Mouse (Mus musculus) myocyte (in vitro differentiated cells): ENCODE results near the gene Tex52. TPM values are rescaled to one million over a fixed set of nuclear protein-coding genes. Genes with fewer than 3 reads are reported as not detected.

ENCODE experiments used
- H3K27me3 ChIP-seq: one replicate; pipeline ENCODE4 v1.6.1; 2011; ENCODE audit not compliant: control insufficient read depth, insufficient read depth, insufficient read length
- H3K36me3 ChIP-seq: one replicate; pipeline ENCODE4 v1.6.1; 2011; ENCODE audit not compliant: control insufficient read depth, insufficient read depth
- H3K4me2 ChIP-seq: one replicate; pipeline ENCODE4 v1.6.1; 2011; ENCODE audit warnings: low read depth, control low read depth
- H3K4me3 ChIP-seq: one replicate; pipeline ENCODE4 v1.5.1; 2011; ENCODE audit warnings: mild to moderate bottlenecking, control low read depth, moderate library complexity
- H3K79me2 ChIP-seq: one replicate; pipeline ENCODE4 v1.6.1; 2011; ENCODE audit not compliant: control insufficient read depth, insufficient read depth
- H3ac ChIP-seq: one replicate; pipeline ENCODE4 v1.6.1; 2011; ENCODE audit not compliant: control insufficient read depth, insufficient read length
- CEBPB ChIP-seq: IDR thresholded peaks from 2 replicates; pipeline ENCODE4 v1.6.1; 2011; ENCODE audit warnings: mild to moderate bottlenecking, moderate library complexity; ENCODE audit not compliant: poor library complexity, insufficient read depth, severe bottlenecking
- E2F4 ChIP-seq: IDR thresholded peaks from one replicate; pipeline ENCODE4 v1.6.1; 2011; ENCODE audit warnings: mild to moderate bottlenecking, control low read depth, moderate library complexity; ENCODE audit not compliant: insufficient read depth
- MAX ChIP-seq: IDR thresholded peaks from one replicate; pipeline ENCODE4 v1.6.1; 2011; ENCODE audit warnings: low read depth, mild to moderate bottlenecking, control low read depth
- MYOD1 ChIP-seq, 3 experiments: IDR thresholded peaks; one replicate each; pipeline ENCODE4 v1.6.1; 2011; ENCODE audit warnings: control low read depth in 2 of 3, low read depth in 2 of 3, mild to moderate bottlenecking in 2 of 3, moderate library complexity in 1 of 3; ENCODE audit not compliant: insufficient read length in 2 of 3, control insufficient read depth in 1 of 3
- MYOG ChIP-seq, 3 experiments: IDR thresholded peaks; one replicate each; pipeline ENCODE4 v1.6.1; 2011; ENCODE audit warnings: control low read depth in 2 of 3, low read depth in 2 of 3, mild to moderate bottlenecking in 2 of 3; ENCODE audit not compliant: insufficient read length in 2 of 3, control insufficient read depth in 1 of 3, insufficient read depth in 1 of 3
- POLR2A ChIP-seq: IDR thresholded peaks from one replicate; pipeline ENCODE4 v1.6.1; 2011; ENCODE audit warnings: low read depth, mild to moderate bottlenecking, control low read depth, moderate library complexity; ENCODE audit not compliant: insufficient read length
- POLR2AphosphoS2 ChIP-seq: IDR thresholded peaks from one replicate; pipeline ENCODE4 v1.6.1; 2011; ENCODE audit warnings: low read depth, control low read depth; ENCODE audit not compliant: insufficient read length
- REST ChIP-seq: IDR thresholded peaks from one replicate; pipeline ENCODE4 v1.6.1; 2011; ENCODE audit warnings: mild to moderate bottlenecking, control low read depth, moderate library complexity; ENCODE audit not compliant: insufficient read depth, insufficient read length
- SRF ChIP-seq: IDR thresholded peaks from one replicate; pipeline ENCODE4 v1.6.1; 2011; ENCODE audit warnings: low read depth; ENCODE audit not compliant: control insufficient read depth, insufficient read length
- TCF12 ChIP-seq: IDR thresholded peaks from one replicate; pipeline ENCODE4 v1.6.1; 2011; ENCODE audit warnings: mild to moderate bottlenecking, control low read depth; ENCODE audit not compliant: poor library complexity, insufficient read depth, severe bottlenecking
- TCF3 ChIP-seq: IDR thresholded peaks from one replicate; pipeline ENCODE4 v1.6.1; 2011; ENCODE audit warnings: low read depth, control low read depth; ENCODE audit not compliant: insufficient read length
- USF1 ChIP-seq: IDR thresholded peaks from one replicate; pipeline ENCODE4 v1.6.1; 2011; ENCODE audit warnings: low read depth, mild to moderate bottlenecking, control low read depth, moderate library complexity
- polyA plus RNA-seq: library from polyadenylated mRNA; unstranded; fragments of >200 nt; fragmentation: generic; extraction: Trizol; gene quantifications from one replicate; pipeline ENCODE4 v1.2.1, GENCODE M21; 2012; ENCODE audit warnings: missing spikeins

Gene Tex52
- polyA plus RNA-seq, 1 experiment: 0.13 TPM

DNA sequence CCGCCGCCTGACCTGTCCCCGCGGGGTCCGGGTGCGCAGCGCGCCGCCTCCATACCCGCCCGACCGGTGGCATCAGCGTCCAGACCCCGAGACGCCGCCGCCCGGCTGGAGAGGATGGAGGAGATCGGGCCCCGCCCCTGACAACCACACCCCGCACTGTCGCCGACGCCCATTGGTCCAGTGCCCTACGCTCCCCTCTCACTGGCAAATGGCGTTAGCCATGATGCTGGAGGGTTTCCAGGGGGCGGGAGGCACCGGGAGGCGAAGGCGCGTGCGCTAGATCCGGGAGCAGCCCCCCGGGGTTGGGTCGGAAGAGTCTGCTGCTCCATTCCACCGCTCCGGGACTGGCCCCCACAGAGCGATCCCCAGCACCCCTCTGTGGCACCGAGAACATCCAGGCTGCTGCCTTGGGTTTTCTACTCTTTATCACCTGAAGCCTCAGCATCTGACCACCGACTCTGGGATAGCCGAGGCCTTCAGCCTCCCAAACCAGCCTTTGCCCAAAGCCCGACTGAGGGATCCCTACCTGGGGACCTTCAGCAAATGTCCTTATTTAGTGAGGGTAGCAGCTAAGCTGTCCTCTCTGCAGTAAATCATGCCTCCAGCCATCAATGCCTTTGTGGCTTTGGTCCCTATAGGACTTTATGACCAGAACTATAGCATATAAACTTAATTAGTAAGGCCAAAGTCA, 19.4 kb upstream of the Tex52 start, which contains the start of gene Tulp3:
Gene Tulp3, minus strand, starts transcription at position 126 of the 691 bp plus-strand sequence.
- Histone ChIP-seq H3K4me2 (peak within 1 kb of the TSS; percentile 89), H3ac (peak within 1 kb of the TSS; percentile 42), H3K27me3 (no peaks in the 10 kb centered on the region), H3K4me3 (peak within 1 kb of the TSS; percentile 74), H3K79me2 (peaks cover 52% of the 10 kb centered on the region), H3K36me3 (peaks cover 3% of the 10 kb centered on the region)
- TF ChIP-seq MYOG (IDR thresholded peaks at IDR 0.05; ENCODE audit: control insufficient read depth in 1 of 3, insufficient read depth in 1 of 3, insufficient read length in 2 of 3, low read depth in 2 of 3): no peak
- TF ChIP-seq USF1: no peak
- TF ChIP-seq POLR2A: peak; percentile 86
- no peak for TF ChIP-seq CEBPB
- no peak for TF ChIP-seq MAX
- no peak for TF ChIP-seq E2F4
- no peak for TF ChIP-seq TCF12
- no peak for TF ChIP-seq MYOD1 (IDR thresholded peaks at IDR 0.05; ENCODE audit: control insufficient read depth in 1 of 3, insufficient read length in 2 of 3, low read depth in 2 of 3)
- no peak for TF ChIP-seq SRF
- TF ChIP-seq POLR2AphosphoS2: peak; percentile 93
- no peak for TF ChIP-seq REST

DNA sequence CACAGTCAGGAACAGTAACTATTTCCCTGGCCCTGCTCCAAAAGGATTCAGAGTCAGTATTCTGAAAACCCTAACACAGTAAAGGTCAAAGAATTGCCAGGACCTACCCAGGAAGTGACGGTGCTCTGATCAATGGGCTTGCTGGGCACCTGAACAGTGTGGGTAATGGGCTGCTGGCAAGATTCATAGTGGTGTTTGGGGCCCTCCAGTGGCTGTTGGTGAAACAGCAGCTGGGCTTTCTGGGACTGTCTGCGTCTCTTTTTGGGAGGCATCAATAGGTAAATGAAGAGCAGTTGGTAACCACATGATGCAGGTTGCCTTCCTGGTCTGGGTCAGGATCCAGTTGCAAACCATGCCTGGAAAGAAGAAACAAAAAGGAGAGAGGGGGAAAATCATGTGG, 16.3 kb upstream of the Tex52 start:
- no peak overlapping the region for H3K4me3 ChIP-seq
- no peak for TF ChIP-seq POLR2A
- TF ChIP-seq USF1: no peak
- no peak for TF ChIP-seq MYOD1 (IDR thresholded peaks at IDR 0.05; ENCODE audit: control insufficient read depth in 1 of 3, insufficient read length in 2 of 3, low read depth in 2 of 3)
- no peak for TF ChIP-seq SRF
- TF ChIP-seq MAX: no peak
- TF ChIP-seq MYOG (IDR thresholded peaks at IDR 0.05; ENCODE audit: control insufficient read depth in 1 of 3, insufficient read depth in 1 of 3, insufficient read length in 2 of 3, low read depth in 2 of 3): no peak
- TF ChIP-seq CEBPB: no peak
- TF ChIP-seq REST: no peak
- no peak for TF ChIP-seq E2F4
- no peak for TF ChIP-seq TCF3
- no peaks in the 10 kb centered on the region for H3K27me3 ChIP-seq
- peaks cover 3% of the 10 kb centered on the region for H3K36me3 ChIP-seq
- H3ac ChIP-seq: no peak overlapping the region
- peaks cover 46% of the 10 kb centered on the region for H3K79me2 ChIP-seq
- no peak overlapping the region for H3K4me2 ChIP-seq

DNA sequence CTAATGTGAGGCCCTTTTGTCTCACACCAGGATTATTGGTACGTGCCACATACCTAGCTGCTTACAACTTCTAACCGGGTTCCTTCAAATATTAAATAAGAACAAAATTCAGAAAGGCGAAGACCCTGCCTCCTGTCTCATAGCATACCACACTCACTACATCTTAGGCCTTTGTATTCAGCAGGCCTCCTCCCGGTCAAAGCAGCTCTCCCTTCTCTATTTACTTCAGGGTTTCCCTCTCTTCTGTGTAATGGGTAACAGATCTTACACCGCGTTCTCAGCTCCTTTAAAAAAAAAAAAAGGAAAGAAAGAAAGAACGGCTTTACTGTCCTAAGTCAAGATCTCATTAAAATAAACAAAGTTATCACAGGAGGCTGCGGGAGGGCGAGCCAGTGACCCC, 13.4 kb upstream of the Tex52 start:
- TF ChIP-seq TCF12: no peak
- no peak for TF ChIP-seq MYOG (IDR thresholded peaks at IDR 0.05; ENCODE audit: control insufficient read depth in 1 of 3, insufficient read depth in 1 of 3, insufficient read length in 2 of 3, low read depth in 2 of 3)
- peaks cover 3% of the 10 kb centered on the region for H3K36me3 ChIP-seq
- H3K4me3 ChIP-seq: peak overlapping the region; percentile 73

DNA sequence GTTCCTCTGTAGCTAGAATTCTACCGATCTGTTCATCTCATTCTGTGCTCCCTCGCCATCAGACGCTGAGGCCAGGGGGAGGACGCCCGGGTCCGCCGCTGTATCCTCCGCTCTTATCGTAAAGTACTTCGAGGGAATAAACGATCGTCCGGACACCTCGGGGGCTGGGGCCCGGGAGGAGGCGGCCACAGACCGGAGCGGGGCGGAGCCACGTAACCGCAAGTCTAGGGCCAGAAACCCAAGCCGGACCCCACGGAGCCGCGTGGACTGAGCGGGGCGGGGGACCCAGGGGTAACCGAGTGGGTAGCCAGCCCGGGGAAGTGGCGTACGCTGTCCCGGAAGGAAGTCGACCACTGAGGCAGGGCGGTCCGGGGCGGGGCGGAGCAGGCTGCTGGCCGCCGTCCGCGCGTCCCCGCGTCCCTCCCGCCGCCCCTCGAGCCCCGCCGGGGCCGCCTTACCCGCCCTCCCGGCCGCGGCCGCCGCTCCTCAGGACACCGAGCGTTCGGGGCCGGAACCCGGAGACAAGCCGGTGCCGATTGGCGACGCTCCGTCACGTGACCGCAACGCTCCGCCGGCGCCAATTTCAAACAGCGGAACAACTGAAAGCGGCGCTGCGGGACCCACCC, 12.8 kb upstream of the Tex52 start, which contains the start of the genes Rhno1 and Foxm1:
Gene Rhno1, minus strand, starts transcription at position 531 of the 626 bp plus-strand sequence.
Gene Foxm1, plus strand, starts transcription at position 587 of the 626 bp plus-strand sequence.
- peaks cover 48% of the 10 kb centered on the region for H3K79me2 ChIP-seq
- peak within 1 kb of the TSS; percentile 48 for H3ac ChIP-seq
- peaks cover 3% of the 10 kb centered on the region for H3K36me3 ChIP-seq
- H3K4me2 ChIP-seq: peak within 1 kb of the TSS; percentile 81
- TF ChIP-seq E2F4: peak; percentile 96
- no peak for TF ChIP-seq TCF12
- no peak for TF ChIP-seq TCF3
- no peak for TF ChIP-seq CEBPB
- peak; percentile 62 for TF ChIP-seq POLR2AphosphoS2
- no peak for TF ChIP-seq SRF
- TF ChIP-seq USF1: peak; percentile 94
- no peak for TF ChIP-seq REST
- no peak for TF ChIP-seq MYOD1 (IDR thresholded peaks at IDR 0.05; ENCODE audit: control insufficient read depth in 1 of 3, insufficient read length in 2 of 3, low read depth in 2 of 3)
- peak; percentile 55 for TF ChIP-seq POLR2A
- TF ChIP-seq MAX: no peak
- no peak for TF ChIP-seq MYOG (IDR thresholded peaks at IDR 0.05; ENCODE audit: control insufficient read depth in 1 of 3, insufficient read depth in 1 of 3, insufficient read length in 2 of 3, low read depth in 2 of 3)
- H3K4me3 ChIP-seq: peak within 1 kb of the TSS; percentile 73
- no peaks in the 10 kb centered on the region for H3K27me3 ChIP-seq

More for the DNA sequence above, 13.4 kb upstream of the Tex52 start:
- H3K4me2 ChIP-seq: peak overlapping the region; percentile 81
- H3K79me2 ChIP-seq: peaks cover 48% of the 10 kb centered on the region
- no peaks in the 10 kb centered on the region for H3K27me3 ChIP-seq
- peak overlapping the region; percentile 48 for H3ac ChIP-seq
